Mouse (Mus musculus) midbrain, embryonic 10.5 days (tissue): ENCODE measurements at regions not wholly inside any gene's neighbourhood (a gene's known extent, or its start where the extent isn't known, plus 50 kb on each side); places are given as distances from the start of the nearest gene placed in this dataset.

Experiments used
- DNase-seq: peaks from one replicate; pipeline ENCODE4 v3.0.0-alpha.2; 2017; ENCODE audit warnings: low spot score
- H3K27ac ChIP-seq: fragments of 300-500 bp; sonication (generic); replicated peaks from 2 replicates; pipeline ENCODE4 v1.5.1; 2016; ENCODE audit warnings: mild to moderate bottlenecking
- H3K27me3 ChIP-seq: fragments of 300-500 bp; sonication (generic); 2 replicates; pipeline ENCODE4 v1.6.1; 2016; ENCODE audit warnings: low read depth, mild to moderate bottlenecking; ENCODE audit not compliant: poor library complexity, severe bottlenecking
- H3K36me3 ChIP-seq: fragments of 300-500 bp; sonication (generic); 2 replicates; pipeline ENCODE4 v1.6.1; 2016; ENCODE audit warnings: mild to moderate bottlenecking, moderate library complexity
- H3K4me1 ChIP-seq: fragments of 300-500 bp; sonication (generic); 2 replicates; pipeline ENCODE4 v1.6.1; 2016
- H3K4me3 ChIP-seq: fragments of 300-500 bp; sonication (generic); 2 replicates; pipeline ENCODE4 v1.5.1; 2016; ENCODE audit warnings: mild to moderate bottlenecking, moderate library complexity
- H3K9me3 ChIP-seq: fragments of 300-500 bp; sonication (generic); replicated peaks from 2 replicates; pipeline ENCODE4 v1.6.1; 2016; ENCODE audit warnings: mild to moderate bottlenecking
- WGBS: fragments of 180-500 bp; shearing (Covaris S2); methylation state at CpG from one replicate; pipeline ENCODE4 v1.1.7; 2016; 5-methylcytosine and 5-hydroxymethylcytosine counted together

GRCm38 (mm10) chr14:72845621-72846440 is 136.0 kb upstream of the Fndc3a start:
- 85% methylated on average over 5 of the region's 5 CpGs for WGBS
- DNase-seq = no peak

GRCm38 (mm10) chr14:72844753-72845369 is 135.1 kb upstream of the Fndc3a start:
- no peaks in the 10 kb centered on the region for H3K9me3 ChIP-seq
- H3K4me1 ChIP-seq = peaks cover 9% of the 10 kb centered on the region
- WGBS = 59% methylated on average over 5 of the region's 5 CpGs
- no peaks in the 10 kb centered on the region for H3K36me3 ChIP-seq
- peak; percentile 16 for DNase-seq
- no peaks in the 10 kb centered on the region for H3K27me3 ChIP-seq
- H3K27ac ChIP-seq = 0 out of 2 replicates have a peak overlapping the region, but pooled peaks have one; percentile 17
- H3K4me3 ChIP-seq = no peak overlapping the region

More at GRCm38 (mm10) chr14:72845621-72846440, 136.0 kb upstream of the Fndc3a start:
- H3K9me3 ChIP-seq = no peaks in the 10 kb centered on the region
- no peak overlapping the region for H3K27ac ChIP-seq
- no peak overlapping the region for H3K4me3 ChIP-seq
- peaks cover 9% of the 10 kb centered on the region for H3K4me1 ChIP-seq
- no peaks in the 10 kb centered on the region for H3K27me3 ChIP-seq
- H3K36me3 ChIP-seq = no peaks in the 10 kb centered on the region

- H3K4me1 ChIP-seq = peaks cover 9% of the 10 kb centered on the region
- no peak overlapping the region for H3K27ac ChIP-seq
- no peak overlapping the region for H3K4me3 ChIP-seq
- 76% methylated on average over 1 of the region's 1 CpGs for WGBS
- DNase-seq = no peak
- no peaks in the 10 kb centered on the region for H3K36me3 ChIP-seq
- no peaks in the 10 kb centered on the region for H3K9me3 ChIP-seq
- no peaks in the 10 kb centered on the region for H3K27me3 ChIP-seq
These were observed 131.9 kb upstream of the Fndc3a start for GRCm38 (mm10) chr14:72841753-72842152.

- no peak overlapping the region for H3K4me3 ChIP-seq
- WGBS = 91% methylated on average over 4 of the region's 4 CpGs
- no peaks in the 10 kb centered on the region for H3K4me1 ChIP-seq
- H3K36me3 ChIP-seq = no peaks in the 10 kb centered on the region
- no peak for DNase-seq
- no peaks in the 10 kb centered on the region for H3K27me3 ChIP-seq
- H3K9me3 ChIP-seq = no peaks in the 10 kb centered on the region
- H3K27ac ChIP-seq = no peak overlapping the region
These were observed 125.4 kb upstream of the Fndc3a start for GRCm38 (mm10) chr14:72835158-72835557.

- Histone ChIP-seq H3K27ac (no peak overlapping the region), H3K36me3 (no peaks in the 10 kb centered on the region), H3K27me3 (no peaks in the 10 kb centered on the region), H3K9me3 (no peaks in the 10 kb centered on the region), H3K4me1 (peaks cover 4% of the 10 kb centered on the region; the same call in 1 of the 2 replicates), H3K4me3 (no peak overlapping the region)
- no peak for DNase-seq
- 38% methylated on average over 5 of the region's 5 CpGs for WGBS
These were observed 119.5 kb upstream of the Fndc3a start for GRCm38 (mm10) chr14:72829261-72829660.

GRCm38 (mm10) chr14:72825549-72825948 is 115.7 kb upstream of the Fndc3a start:
- H3K4me3 ChIP-seq = no peak overlapping the region
- no peak for DNase-seq
- no peaks in the 10 kb centered on the region for H3K36me3 ChIP-seq
- peaks cover 4% of the 10 kb centered on the region; the same call in 1 of the 2 replicates for H3K4me1 ChIP-seq
- H3K27me3 ChIP-seq = no peaks in the 10 kb centered on the region
- no peaks in the 10 kb centered on the region for H3K9me3 ChIP-seq
- 82% methylated on average over 4 of the region's 4 CpGs for WGBS
- H3K27ac ChIP-seq = no peak overlapping the region

- H3K36me3 ChIP-seq = no peaks in the 10 kb centered on the region
- H3K9me3 ChIP-seq = no peaks in the 10 kb centered on the region
- H3K27me3 ChIP-seq = no peaks in the 10 kb centered on the region
- H3K27ac ChIP-seq = no peak overlapping the region
- H3K4me1 ChIP-seq = peaks cover 5% of the 10 kb centered on the region
- 65% methylated on average over 3 of the region's 3 CpGs for WGBS
- H3K4me3 ChIP-seq = no peak overlapping the region
- DNase-seq = no peak
These were observed 112.4 kb upstream of the Fndc3a start for GRCm38 (mm10) chr14:72822231-72822615.

- 85% methylated on average over 13 of the region's 13 CpGs for WGBS
- Histone ChIP-seq H3K4me1 (peaks cover 10% of the 10 kb centered on the region), H3K4me3 (no peak overlapping the region), H3K27ac (no peak overlapping the region), H3K9me3 (no peaks in the 10 kb centered on the region), H3K36me3 (no peaks in the 10 kb centered on the region), H3K27me3 (no peaks in the 10 kb centered on the region)
- no peak for DNase-seq
These were observed 111.9 kb upstream of the Fndc3a start for GRCm38 (mm10) chr14:72821517-72822230.

GRCm38 (mm10) chr14:72819037-72819436 is 109.2 kb upstream of the Fndc3a start:
- DNase-seq = no peak
- Histone ChIP-seq H3K27ac (no peak overlapping the region), H3K27me3 (no peaks in the 10 kb centered on the region), H3K4me1 (peaks cover 19% of the 10 kb centered on the region), H3K9me3 (no peaks in the 10 kb centered on the region), H3K4me3 (no peak overlapping the region), H3K36me3 (no peaks in the 10 kb centered on the region)
- 94% methylated on average over 4 of the region's 4 CpGs for WGBS

GRCm38 (mm10) chr14:72817764-72818163 is 108.0 kb upstream of the Fndc3a start:
- no peaks in the 10 kb centered on the region for H3K27me3 ChIP-seq
- H3K4me1 ChIP-seq = peaks cover 19% of the 10 kb centered on the region
- DNase-seq = no peak
- no peaks in the 10 kb centered on the region for H3K9me3 ChIP-seq
- no peak overlapping the region for H3K4me3 ChIP-seq
- 85% methylated on average over 5 of the region's 5 CpGs for WGBS
- H3K27ac ChIP-seq = 0 out of 2 replicates have a peak overlapping the region, but pooled peaks have one; percentile 42
- H3K36me3 ChIP-seq = no peaks in the 10 kb centered on the region

- 40% methylated on average over 10 of the region's 10 CpGs for WGBS
- peak overlapping the region; percentile 42 for H3K27ac ChIP-seq
- H3K4me3 ChIP-seq = 0 out of 2 replicates have a peak overlapping the region, but pooled peaks have one; percentile 20
- no peaks in the 10 kb centered on the region for H3K36me3 ChIP-seq
- H3K27me3 ChIP-seq = no peaks in the 10 kb centered on the region
- DNase-seq = peak; percentile 74
- H3K9me3 ChIP-seq = no peaks in the 10 kb centered on the region
- H3K4me1 ChIP-seq = peaks cover 19% of the 10 kb centered on the region
These were observed 107.0 kb upstream of the Fndc3a start for GRCm38 (mm10) chr14:72816847-72817246.

- WGBS = 88% methylated on average over 2 of the region's 2 CpGs
- no peaks in the 10 kb centered on the region for H3K36me3 ChIP-seq
- H3K27me3 ChIP-seq = no peaks in the 10 kb centered on the region
These were observed 99.3 kb upstream of the Fndc3a start for GRCm38 (mm10) chr14:72809138-72809537.

More at GRCm38 (mm10) chr14:72809138-72809537, 99.3 kb upstream of the Fndc3a start:
- no peak for DNase-seq
- Histone ChIP-seq H3K27ac (no peak overlapping the region), H3K9me3 (no peaks in the 10 kb centered on the region), H3K4me3 (no peak overlapping the region), H3K4me1 (no peaks in the 10 kb centered on the region)
